Mouse (Mus musculus) urinary bladder, adult 2 months (tissue): ENCODE measurements around the gene Nacc1. TPM values are rescaled to one million over a fixed set of nuclear protein-coding genes. Genes with fewer than 3 reads are reported as not detected.
A peak's percentile ranks its signal among the peaks of the same experiment; 100 is the strongest.

Experiments
- DNase-seq: peaks from one replicate; pipeline ENCODE4 v3.0.0; 2022; ENCODE audit warnings: low spot score
- polyA plus RNA-seq: library from polyadenylated mRNA; depleted of rRNA; stranded (reverse); fragments of >200 nt; gene quantifications from 2 replicates; pipeline ENCODE4 v1.2.3, GENCODE M21; 2012; rRNA removed

Gene Nacc1
- 39.5 and 49.4 TPM in 2 replicates for polyA plus RNA-seq

- DNase-seq, result peak; percentile 78
Measured at GRCm38 (mm10) chr8:84687705-84688100, at the start of gene Nacc1. Gene Nacc1 (minus strand): TSS chr8:84687862.

- no peak for DNase-seq
Measured at GRCm38 (mm10) chr8:84736521-84736920, 48.9 kb upstream of the Nacc1 start.

- no peak for DNase-seq
Measured at GRCm38 (mm10) chr8:84735597-84735996, 47.9 kb upstream of the Nacc1 start.

GRCm38 (mm10) chr8:84734680-84735079 is 47.0 kb upstream of the Nacc1 start:
- no peak for DNase-seq

- DNase-seq, result no peak
Measured at GRCm38 (mm10) chr8:84733959-84734358, 46.3 kb upstream of the Nacc1 start.

GRCm38 (mm10) chr8:84732996-84733395 is 45.3 kb upstream of the Nacc1 start:
- DNase-seq, result no peak

- no peak for DNase-seq
Measured at GRCm38 (mm10) chr8:84732545-84732944, 44.9 kb upstream of the Nacc1 start.

GRCm38 (mm10) chr8:84731371-84732177 is 43.9 kb upstream of the Nacc1 start:
- no peak for DNase-seq

GRCm38 (mm10) chr8:84730541-84731370 is 43.1 kb upstream of the Nacc1 start:
- DNase-seq, result no peak

- no peak for DNase-seq
Measured at GRCm38 (mm10) chr8:84729921-84730362, 42.3 kb upstream of the Nacc1 start.

- DNase-seq, result no peak
Measured at GRCm38 (mm10) chr8:84728474-84728873, 40.8 kb upstream of the Nacc1 start.

GRCm38 (mm10) chr8:84725941-84726259 is 38.2 kb upstream of the Nacc1 start:
- no peak for DNase-seq

GRCm38 (mm10) chr8:84725246-84725940 is 37.7 kb upstream of the Nacc1 start:
- no peak for DNase-seq

- DNase-seq, result no peak
Measured at GRCm38 (mm10) chr8:84724683-84725082, 37.0 kb upstream of the Nacc1 start.

- no peak for DNase-seq
Measured at GRCm38 (mm10) chr8:84723571-84723900, 35.9 kb upstream of the Nacc1 start.

- no peak for DNase-seq
Measured at GRCm38 (mm10) chr8:84722850-84723570, 35.3 kb upstream of the Nacc1 start, which contains the start of gene G430095P16Rik. Gene G430095P16Rik (plus strand): TSS chr8:84723007.

GRCm38 (mm10) chr8:84722530-84722849 is 34.8 kb upstream of the Nacc1 start:
- DNase-seq, result no peak

- DNase-seq, result no peak
Measured at GRCm38 (mm10) chr8:84718959-84719690, 31.5 kb upstream of the Nacc1 start.

GRCm38 (mm10) chr8:84718476-84718875 is 30.8 kb upstream of the Nacc1 start:
- no peak for DNase-seq

- no peak for DNase-seq
Measured at GRCm38 (mm10) chr8:84716790-84717189, 29.1 kb upstream of the Nacc1 start.

GRCm38 (mm10) chr8:84715893-84716468 is 28.3 kb upstream of the Nacc1 start:
- DNase-seq, result no peak
